Mouse (Mus musculus): ENCODE measurements around the gene Col15a1. TPM values are rescaled to one million over a fixed set of nuclear protein-coding genes. Genes with fewer than 3 reads are reported as not detected.

The Col15a1 gene
- total RNA-seq, 2 experiments from 2014 or later, result 6.1 to 6.7 TPM

DNA sequence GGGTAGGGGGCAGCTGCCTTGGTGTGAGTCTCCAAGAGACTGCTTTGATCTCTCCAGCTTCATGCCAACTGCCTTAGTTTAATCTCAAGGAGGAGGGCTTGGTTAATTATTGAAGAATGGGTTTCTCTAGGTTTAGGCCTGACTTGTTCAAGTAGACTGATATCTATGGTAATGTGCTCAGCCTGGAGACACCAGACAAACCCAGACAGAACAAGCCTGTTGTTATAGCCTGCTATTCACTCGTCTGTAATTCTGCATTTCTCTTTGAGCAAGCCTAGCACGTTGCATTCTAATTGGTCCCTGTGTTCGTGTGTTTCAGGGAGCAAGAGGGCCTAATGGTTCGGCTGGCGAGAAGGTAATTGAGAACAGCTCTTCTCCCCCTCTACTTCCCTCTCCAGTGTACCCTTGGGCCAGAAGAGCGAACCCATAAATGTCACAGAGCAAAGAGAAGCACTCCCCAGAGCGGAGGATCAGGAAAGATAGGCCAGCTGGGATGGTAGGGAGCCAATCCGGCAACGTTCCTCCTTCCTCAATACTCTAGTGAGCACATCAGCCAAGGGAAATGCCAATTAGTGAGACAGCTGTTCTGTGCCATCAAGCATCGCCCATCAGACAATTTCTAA lies 71.2 kb downstream of the Col15a1 start:
- TF ChIP-seq CTCF (IDR thresholded peaks at IDR 0.05), result no peak
- H3K27ac ChIP-seq, result no peak overlapping the region
- DNase-seq (ENCODE audit: extremely low spot score in 1 of 2, low spot score in 2 of 2), result no peak
- H3K4me3 ChIP-seq, result no peak overlapping the region
- intact Hi-C loops (cut with DNase I), result no loop called here

DNA sequence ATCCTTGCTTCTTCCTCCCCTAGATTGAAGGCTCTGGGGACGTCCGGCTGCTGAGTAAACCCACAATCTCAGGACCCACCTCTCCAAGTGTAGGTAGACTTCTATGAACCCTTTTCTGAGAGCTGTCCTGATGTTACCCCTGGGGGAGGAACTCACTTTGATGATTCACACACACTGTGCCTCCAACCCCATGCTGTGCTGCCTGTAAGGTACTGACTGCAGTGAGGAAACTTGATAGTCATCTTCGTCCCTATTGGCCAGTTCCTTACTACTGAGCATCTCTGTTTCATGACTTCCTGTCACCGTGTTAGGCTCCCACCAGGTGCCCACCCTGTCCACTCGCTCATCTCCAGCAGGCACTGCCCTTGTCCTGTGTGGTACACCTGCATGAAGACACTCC lies 72.2 kb downstream of the Col15a1 start:
- Histone ChIP-seq H3K4me3 (no peak overlapping the region), H3K27ac (no peak overlapping the region)
- TF ChIP-seq CTCF (IDR thresholded peaks at IDR 0.05), result no peak
- DNase-seq (ENCODE audit: extremely low spot score in 1 of 2, low spot score in 2 of 2), result no peak
- intact Hi-C loops (cut with DNase I), result no loop called here

DNA sequence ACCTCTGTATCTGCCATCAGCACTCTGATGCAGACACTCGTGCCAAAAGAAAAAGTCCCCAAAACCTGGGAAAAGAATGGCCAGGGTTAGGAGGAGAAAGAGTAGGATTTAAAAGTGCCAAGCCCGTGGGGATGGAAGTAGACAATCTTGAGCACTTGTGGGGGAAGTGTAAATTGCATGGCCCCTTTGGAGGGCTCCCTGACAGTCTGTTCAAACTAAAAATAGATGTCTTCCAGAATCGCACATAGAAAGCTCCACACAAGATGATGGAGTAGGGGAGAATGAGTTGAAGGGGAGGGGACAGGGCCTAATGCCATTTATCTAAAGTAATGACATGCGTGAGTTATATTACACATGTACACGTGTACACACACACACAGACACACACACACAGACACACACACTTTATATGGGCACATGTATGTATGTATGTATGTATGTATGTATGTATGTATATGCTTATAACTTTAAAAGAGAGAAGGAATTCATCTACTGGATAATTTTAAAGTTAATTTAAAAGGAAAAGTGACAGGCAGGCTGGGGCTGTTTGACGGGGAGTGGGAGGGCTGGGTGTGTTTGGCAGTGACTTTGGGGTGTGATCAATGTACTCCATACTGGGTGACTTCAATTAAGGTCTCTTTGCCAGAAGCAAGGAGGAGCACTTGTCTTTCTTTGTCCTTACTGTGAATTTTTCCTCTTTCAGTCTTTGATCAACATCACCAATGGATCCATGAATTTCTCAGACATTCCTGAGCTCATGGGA lies 74.1 kb downstream of the Col15a1 start:
- intact Hi-C loops (cut with DNase I), result no loop called here
- H3K4me3 ChIP-seq, result no peak overlapping the region

DNA sequence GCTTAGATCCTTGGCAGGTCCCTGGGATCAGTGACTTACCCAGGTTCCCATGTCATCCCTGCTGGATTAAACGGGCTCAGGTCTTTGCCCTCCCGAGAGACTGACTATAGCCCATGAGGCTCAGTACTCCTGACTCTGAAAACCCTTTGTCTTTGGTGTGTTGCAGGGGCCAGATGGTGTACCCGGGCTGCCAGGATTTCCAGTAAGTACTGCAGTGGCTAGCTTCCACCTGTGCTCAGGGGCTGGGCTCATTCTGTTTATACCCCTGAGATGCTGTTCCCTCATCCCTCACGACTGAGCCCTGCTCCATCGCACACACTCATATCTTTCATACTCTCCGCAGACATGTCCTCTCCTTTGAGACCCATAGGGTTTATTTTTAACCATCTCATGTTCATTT lies 76.3 kb downstream of the Col15a1 start:
- intact Hi-C loops (cut with DNase I), result no loop called here
- no peak for TF ChIP-seq CTCF (IDR thresholded peaks at IDR 0.05)
- no peak for DNase-seq (ENCODE audit: extremely low spot score in 1 of 2, low spot score in 2 of 2)
- no peak overlapping the region for H3K4me3 ChIP-seq
- H3K27ac ChIP-seq, result no peak overlapping the region

More for the DNA sequence above, 74.1 kb downstream of the Col15a1 start:
- no peak; the same call in 1 of the 2 replicates for TF ChIP-seq CTCF (IDR thresholded peaks at IDR 0.05)
- DNase-seq (ENCODE audit: extremely low spot score in 1 of 2, low spot score in 2 of 2), result no peak
- H3K27ac ChIP-seq, result no peak overlapping the region

DNA sequence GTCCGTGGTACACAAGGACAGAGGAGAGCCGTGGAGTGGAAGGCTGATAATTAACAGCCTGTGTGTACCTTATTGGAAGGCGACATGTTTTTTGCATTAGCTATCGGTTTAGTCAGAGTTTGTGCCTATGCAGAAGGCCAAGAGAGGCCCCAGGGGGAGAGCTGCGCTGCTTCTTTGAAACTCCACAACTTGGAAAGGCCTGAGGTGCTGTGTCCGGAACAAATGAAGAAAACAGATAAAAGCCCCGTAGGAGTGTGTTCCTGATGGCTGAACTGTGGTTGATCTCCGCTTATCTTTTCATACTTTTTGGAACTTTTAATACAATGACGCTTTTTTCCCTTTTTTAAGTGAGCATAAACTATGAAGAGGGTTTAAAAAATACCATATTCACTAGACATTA lies 76.9 kb downstream of the Col15a1 start:
- no peak for DNase-seq (ENCODE audit: extremely low spot score in 1 of 2, low spot score in 2 of 2)
- intact Hi-C loops (cut with DNase I), result no loop called here

DNA sequence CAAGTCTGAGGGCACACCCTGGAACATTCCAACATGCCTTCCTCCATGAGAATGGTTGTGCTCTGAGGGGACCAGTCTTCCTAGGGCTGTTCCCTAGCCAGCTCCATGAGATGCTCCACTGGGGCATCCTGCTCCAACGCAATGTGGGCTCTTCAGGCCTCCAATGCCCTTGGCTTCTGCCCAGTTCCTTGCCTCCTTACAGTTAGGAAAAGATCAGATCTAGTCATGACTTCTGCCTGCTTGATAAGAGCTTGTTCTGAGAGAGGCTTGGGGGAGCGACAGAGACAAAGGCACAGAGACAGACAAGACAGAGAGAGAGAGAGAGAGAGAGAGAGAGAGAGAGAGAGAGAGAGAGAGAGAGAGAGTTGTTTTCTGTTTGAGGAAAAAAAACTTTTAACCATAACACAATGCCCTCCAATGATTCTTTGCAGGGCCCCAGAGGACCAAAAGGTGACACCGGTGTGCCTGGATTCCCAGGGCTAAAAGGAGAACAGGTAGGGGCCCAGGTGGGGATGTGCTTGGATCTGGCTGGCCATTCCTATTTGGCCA lies 78.7 kb downstream of the Col15a1 start:
- H3K27ac ChIP-seq, result no peak overlapping the region
- intact Hi-C loops (cut with DNase I), result no loop called here
- no peak overlapping the region for H3K4me3 ChIP-seq
- no peak for DNase-seq (ENCODE audit: extremely low spot score in 1 of 2, low spot score in 2 of 2)
- no peak for TF ChIP-seq CTCF (IDR thresholded peaks at IDR 0.05)

More for the DNA sequence above, 76.9 kb downstream of the Col15a1 start:
- H3K27ac ChIP-seq, result no peak overlapping the region
- H3K4me3 ChIP-seq, result no peak overlapping the region
- TF ChIP-seq CTCF (IDR thresholded peaks at IDR 0.05), result no peak

DNA sequence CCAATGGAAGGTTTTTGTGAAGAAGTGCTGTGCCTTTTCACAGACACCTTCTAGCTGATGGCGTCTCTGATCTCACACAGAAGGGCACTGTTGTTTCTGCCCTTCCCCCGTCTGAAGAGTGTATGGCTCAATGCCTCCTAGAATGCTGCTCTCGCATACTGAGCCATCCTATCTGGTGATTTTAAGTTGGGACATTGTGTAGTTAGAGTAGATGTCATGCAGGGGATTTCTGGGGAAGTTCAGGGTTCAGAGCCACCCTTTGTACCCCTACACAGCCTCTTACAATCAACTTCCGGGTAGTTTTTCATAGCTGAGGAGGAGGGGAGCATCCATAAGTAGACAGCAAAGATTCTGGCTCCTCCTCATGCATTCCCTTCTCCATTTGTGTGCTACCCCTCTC lies 79.5 kb downstream of the Col15a1 start:
- no peak overlapping the region for H3K27ac ChIP-seq
- TF ChIP-seq CTCF (IDR thresholded peaks at IDR 0.05), result no peak
- intact Hi-C loops (cut with DNase I), result no loop called here
- no peak overlapping the region for H3K4me3 ChIP-seq
- DNase-seq (ENCODE audit: extremely low spot score in 1 of 2, low spot score in 2 of 2), result no peak

DNA sequence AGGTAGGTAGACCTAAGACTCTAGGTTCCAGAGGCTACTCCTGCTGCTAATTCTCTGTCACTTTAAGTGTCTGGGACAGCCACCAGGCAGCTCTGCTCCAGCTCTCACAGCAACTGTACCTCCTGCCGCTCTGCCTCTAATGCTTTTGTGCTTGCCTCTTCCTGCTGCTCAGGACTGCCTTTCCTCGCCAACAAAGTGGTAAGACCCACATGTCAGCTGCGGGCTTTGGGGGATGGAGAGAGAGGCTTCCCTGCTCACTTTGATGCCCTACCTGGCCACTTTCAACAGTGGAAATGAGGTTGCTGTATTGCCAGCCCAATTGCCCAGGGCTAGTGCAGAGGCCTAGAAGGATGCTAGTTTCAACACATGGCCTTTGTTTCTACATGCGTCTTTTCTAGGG lies 80.3 kb downstream of the Col15a1 start:
- TF ChIP-seq CTCF (IDR thresholded peaks at IDR 0.05), result no peak
- Histone ChIP-seq H3K27ac (no peak overlapping the region), H3K4me3 (no peak overlapping the region)
- intact Hi-C loops (cut with DNase I), result no loop called here
- no peak for DNase-seq (ENCODE audit: extremely low spot score in 1 of 2, low spot score in 2 of 2)

DNA sequence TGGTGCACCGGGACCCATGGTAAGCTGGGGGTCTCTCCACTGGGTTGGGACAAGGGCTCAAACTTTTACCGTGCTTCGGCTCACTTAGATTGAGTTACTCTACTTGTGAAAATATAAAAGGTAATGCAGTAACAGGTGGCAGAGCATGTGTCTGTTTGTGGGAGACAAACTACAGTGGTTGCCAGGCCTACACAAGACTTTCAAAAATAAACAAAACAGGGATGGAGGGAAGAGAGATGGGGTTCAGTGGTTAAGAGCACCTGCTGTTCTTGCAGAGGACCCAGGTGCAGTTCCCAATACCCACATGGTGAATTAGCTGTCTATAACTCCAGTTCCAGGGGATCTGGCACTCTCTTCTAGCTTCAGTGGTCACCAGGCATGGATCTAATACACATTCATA lies 81.6 kb downstream of the Col15a1 start:
- no peak for TF ChIP-seq CTCF (IDR thresholded peaks at IDR 0.05)
- intact Hi-C loops (cut with DNase I), result no loop called here
- Histone ChIP-seq H3K4me3 (no peak overlapping the region), H3K27ac (no peak overlapping the region)
- DNase-seq (ENCODE audit: extremely low spot score in 1 of 2, low spot score in 2 of 2), result no peak

DNA sequence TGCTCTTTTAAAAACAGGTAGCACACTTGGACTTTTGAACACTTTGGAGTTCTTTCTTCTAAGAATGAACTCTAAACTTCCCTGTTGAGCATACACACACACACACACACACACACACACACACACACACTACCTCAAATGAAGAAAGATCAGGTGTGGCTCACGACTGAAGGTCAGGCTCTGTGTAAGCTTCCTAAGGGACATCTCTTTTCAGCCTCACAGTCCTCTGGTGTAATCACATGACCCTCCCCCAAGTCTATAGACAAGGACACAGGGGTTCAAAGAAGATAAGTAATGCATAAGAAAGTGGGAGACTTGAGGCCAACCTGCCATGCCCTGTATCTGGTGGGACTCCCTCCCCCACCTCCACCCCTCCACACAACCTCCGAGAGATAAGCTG lies 82.5 kb downstream of the Col15a1 start:
- TF ChIP-seq CTCF (IDR thresholded peaks at IDR 0.05), result no peak
- no peak overlapping the region for H3K27ac ChIP-seq
- no peak for DNase-seq (ENCODE audit: extremely low spot score in 1 of 2, low spot score in 2 of 2)
- H3K4me3 ChIP-seq, result no peak overlapping the region
- intact Hi-C loops (cut with DNase I), result no loop called here

DNA sequence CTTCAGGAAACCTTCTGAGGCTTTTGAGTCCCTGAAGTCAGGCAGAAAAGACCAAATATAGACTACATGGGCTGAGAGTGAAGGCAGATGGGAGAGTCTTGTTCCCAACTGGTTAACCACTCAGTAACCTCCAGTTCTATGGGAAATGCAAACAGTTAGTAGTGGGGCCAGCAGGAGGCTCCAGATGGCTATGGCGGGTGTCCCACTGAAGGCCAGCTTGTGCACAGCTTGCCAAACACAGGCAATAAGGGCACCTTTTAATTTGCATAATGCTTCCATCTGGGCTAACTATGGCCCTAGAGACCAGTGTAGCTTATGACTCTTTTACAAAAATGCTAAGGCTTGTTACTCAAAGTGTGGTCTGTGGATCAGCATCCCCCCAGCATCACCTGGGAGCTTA lies 83.1 kb downstream of the Col15a1 start:
- intact Hi-C loops (cut with DNase I), result no loop called here
- no peak; the same call in 1 of the 2 replicates for TF ChIP-seq CTCF (IDR thresholded peaks at IDR 0.05)
- DNase-seq (ENCODE audit: extremely low spot score in 1 of 2, low spot score in 2 of 2), result no peak
- no peak overlapping the region for H3K4me3 ChIP-seq
- H3K27ac ChIP-seq, result no peak overlapping the region

DNA sequence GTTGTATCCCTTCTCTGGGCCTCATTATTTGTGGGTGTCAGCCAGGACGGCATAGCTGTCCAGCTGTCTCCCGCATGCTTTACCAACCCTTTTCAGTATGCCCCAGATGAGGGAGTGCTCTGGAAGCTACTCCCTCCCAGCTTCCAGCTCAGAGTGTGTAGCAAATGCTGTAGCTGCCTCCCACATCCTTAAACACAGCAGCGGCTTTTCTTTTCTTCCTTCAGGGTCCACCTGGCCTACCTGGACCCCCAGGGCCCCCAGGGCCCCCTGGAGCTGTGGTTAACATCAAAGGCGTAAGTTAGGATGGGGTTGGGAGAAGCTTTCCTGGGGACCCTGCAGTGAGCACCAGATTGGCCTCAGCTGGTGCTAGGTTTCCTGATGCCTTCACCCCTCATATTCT lies 85.0 kb downstream of the Col15a1 start:
- no peak for DNase-seq (ENCODE audit: extremely low spot score in 1 of 2, low spot score in 2 of 2)
- Histone ChIP-seq H3K27ac (no peak overlapping the region), H3K4me3 (no peak overlapping the region)
- no peak for TF ChIP-seq CTCF (IDR thresholded peaks at IDR 0.05)
- intact Hi-C loops (cut with DNase I), result no loop called here
